Mouse (Mus musculus) spleen, adult 2 months (tissue): ENCODE data around the gene Aacs.

Experiments used
- CTCF ChIP-seq: fragments of 200-500 bp; IDR thresholded peaks from 2 replicates; pipeline ENCODE4 v1.5.1; 2011; ENCODE audit warnings: mild to moderate bottlenecking, inconsistent platforms; ENCODE audit not compliant: insufficient read depth, insufficient read length, insufficient replicate concordance; ENCODE audit errors: extremely low read depth
- POLR2A ChIP-seq: fragments of 200-500 bp; IDR thresholded peaks from 2 replicates; pipeline ENCODE4 v1.6.1; 2011; ENCODE audit warnings: low read depth, low read length, inconsistent platforms

- TF ChIP-seq CTCF, result no peak
- no peak for TF ChIP-seq POLR2A
Measured at GRCm38 (mm10) chr5:125525516-125525915, 49.9 kb downstream of the Aacs start.
